Mouse (Mus musculus) urinary bladder, adult 18-20 months (tissue): Measurements from ENCODE around the gene Fem1a.
"Not testable (repeated sequence)": the region's sequence is repeated elsewhere in the genome, so short reads cannot be mapped to it uniquely, and the experiment has no call there.

ENCODE experiments used
- DNase-seq, 2 experiments: peaks; one replicate each; pipeline ENCODE4 v3.0.0; 2022; ENCODE audit warnings: low spot score in 2 of 2, mixed read lengths in 2 of 2

Gene Fem1a

GRCm38 (mm10) chr17:56255429-56255828 lies 1.2 kb upstream of the Fem1a start:
- DNase-seq, result no peak

- peak; percentile 93 to 97 for DNase-seq
These were observed 759 bp upstream of the Fem1a start for GRCm38 (mm10) chr17:56255863-56256238.

GRCm38 (mm10) chr17:56257181-56257894 lies 728 bp downstream of the Fem1a start:
- peak in 1 of 2 experiments; percentile 45 for DNase-seq

- DNase-seq, result not testable (repeated sequence)
These were observed 1.7 kb downstream of the Fem1a start for GRCm38 (mm10) chr17:56258269-56258668.

GRCm38 (mm10) chr17:56258812-56259211 lies 2.2 kb downstream of the Fem1a start:
- not testable (repeated sequence) for DNase-seq

GRCm38 (mm10) chr17:56259301-56260037 lies 2.9 kb downstream of the Fem1a start:
- no peak for DNase-seq

GRCm38 (mm10) chr17:56261166-56261565 lies 4.6 kb downstream of the Fem1a start:
- no peak for DNase-seq

- DNase-seq, result no peak
These were observed 6.1 kb downstream of the Fem1a start for GRCm38 (mm10) chr17:56262645-56263094.

- DNase-seq, result peak in 1 of 2 experiments; percentile 58
These were observed 7.4 kb downstream of the Fem1a start for GRCm38 (mm10) chr17:56264020-56264419.

- no peak for DNase-seq
These were observed 8.4 kb downstream of the Fem1a start for GRCm38 (mm10) chr17:56265011-56265410.

- no peak for DNase-seq
These were observed 9.3 kb downstream of the Fem1a start for GRCm38 (mm10) chr17:56265869-56266268.

- DNase-seq, result no peak
These were observed 9.7 kb downstream of the Fem1a start for GRCm38 (mm10) chr17:56266271-56266670.

GRCm38 (mm10) chr17:56269153-56269630 lies 12.6 kb downstream of the Fem1a start:
- peak in 1 of 2 experiments; percentile 59 for DNase-seq

GRCm38 (mm10) chr17:56269741-56270140 lies 13.1 kb downstream of the Fem1a start:
- DNase-seq, result no peak

GRCm38 (mm10) chr17:56271609-56272253 lies 15.1 kb downstream of the Fem1a start:
- no peak for DNase-seq

- DNase-seq, result no peak
These were observed 16.0 kb downstream of the Fem1a start for GRCm38 (mm10) chr17:56272644-56273043.

GRCm38 (mm10) chr17:56273482-56273881 lies 16.9 kb downstream of the Fem1a start:
- no peak for DNase-seq

GRCm38 (mm10) chr17:56273986-56274385 lies 17.4 kb downstream of the Fem1a start:
- DNase-seq, result no peak

GRCm38 (mm10) chr17:56275842-56276480 lies 19.4 kb downstream of the Fem1a start:
- no peak for DNase-seq

- peak; percentile 61 to 91 for DNase-seq
These were observed 20.3 kb downstream of the Fem1a start, which contains the start of gene Ticam1 for GRCm38 (mm10) chr17:56276643-56277566. TSS of gene Ticam1 (minus strand) at chr17:56276786.

- no peak for DNase-seq
These were observed 20.9 kb downstream of the Fem1a start for GRCm38 (mm10) chr17:56277567-56277893.
